ENCODE assay signal across 8 mouse cellular contexts in the genomic region with DNA sequence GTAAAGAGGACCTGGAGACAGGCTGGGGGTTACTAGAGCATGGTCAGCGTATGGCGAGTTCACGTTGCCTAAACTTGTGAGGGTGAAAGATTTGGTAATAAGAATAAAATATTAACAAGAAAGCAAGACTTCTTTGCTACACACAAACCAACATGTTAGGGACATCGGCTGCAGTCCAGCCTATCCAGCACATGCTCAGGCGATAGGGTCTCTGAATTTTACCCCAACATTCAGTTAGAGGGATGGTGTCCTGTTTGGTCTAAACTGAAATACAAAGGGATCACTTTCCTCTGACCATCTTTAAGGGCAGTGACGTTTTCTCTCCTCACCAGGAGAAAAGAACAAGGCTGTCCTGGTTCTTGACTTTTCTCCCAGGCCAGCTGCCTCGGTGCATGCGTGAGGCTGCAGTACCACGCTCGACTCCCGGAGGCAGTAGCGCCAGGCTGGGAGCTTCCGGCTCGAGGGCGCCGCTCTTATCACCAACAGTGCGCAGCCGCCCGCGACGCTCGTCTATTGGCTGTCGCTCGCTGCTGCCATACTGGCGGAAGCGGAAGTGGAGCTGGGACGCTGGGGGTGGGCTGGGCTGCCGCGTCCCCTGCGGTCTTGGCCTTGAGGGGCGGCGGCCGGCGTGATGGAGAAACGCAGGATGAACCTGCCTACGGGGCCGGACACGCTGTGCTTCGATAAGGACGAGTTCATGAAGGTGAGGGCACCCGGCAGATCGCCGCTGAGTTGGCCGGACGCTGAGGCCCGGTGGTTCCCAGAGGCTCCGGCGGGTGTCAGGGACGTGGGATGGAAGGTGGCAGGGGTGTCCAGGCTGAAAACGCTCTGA. TPM values are rescaled to one million over a fixed set of nuclear protein-coding genes. Genes with fewer than 3 reads are reported as not detected.
DNase-seq lines count a peak whose midpoint lies in the region; ATAC-seq and TF ChIP-seq lines count a peak whose summit lies in the region.

A gene (plus strand): TSS at position 519 of the 832 bp plus-strand sequence.

- TF ChIP-seq CTCF in E14TG2a.4 (conservative IDR thresholded peaks at IDR 0.05; ENCODE audit: low read length) = peak; percentile 28
- TF ChIP-seq CTCF in heart, postnatal 0 days (IDR thresholded peaks at IDR 0.05; ENCODE audit: low read depth) = peak; percentile 70
- peak; percentile 72; the same call in 1 of the 2 replicates for TF ChIP-seq CTCF in testis, adult 2 months (IDR thresholded peaks at IDR 0.05; ENCODE audit: control insufficient read depth, insufficient read depth, insufficient replicate concordance, low read depth, low read length)

- TF ChIP-seq EP300 in heart, postnatal 0 days (IDR thresholded peaks at IDR 0.05; ENCODE audit: low read depth) = no peak

- H3K36me3 ChIP-seq in E14TG2a.4 (ENCODE audit: insufficient read depth, low read length) = peaks cover 19% of the 10 kb centered on the region
- peaks cover 3% of the 10 kb centered on the region for H3K36me3 ChIP-seq in forebrain, embryonic 12.5 days (replicated peaks)
- H3K36me3 ChIP-seq in heart, postnatal 0 days (replicated peaks; ENCODE audit: control insufficient read depth, insufficient read depth, low read length) = peaks cover 1% of the 10 kb centered on the region; the same call in 1 of the 2 replicates
- H3K36me3 ChIP-seq in liver, embryonic 16.5 days (ENCODE audit: control insufficient read depth, insufficient read depth) = no peaks in the 10 kb centered on the region
- peaks cover 9% of the 10 kb centered on the region for H3K36me3 ChIP-seq in neural tube, embryonic 13.5 days
- no peaks in the 10 kb centered on the region; the same call in 1 of the 2 replicates for H3K36me3 ChIP-seq in testis, adult 2 months (ENCODE audit: control insufficient read depth, insufficient read depth, low read length)

- H3K4me3 ChIP-seq in E14TG2a.4 (replicated peaks; ENCODE audit: low read length) = peak within 1 kb of the TSS; percentile 94
- peak within 1 kb of the TSS; percentile 92 for H3K4me3 ChIP-seq in forebrain, embryonic 12.5 days (replicated peaks)
- peak within 1 kb of the TSS; percentile 96 for H3K4me3 ChIP-seq in heart, postnatal 0 days (ENCODE audit: low read depth, low read length)
- peak within 1 kb of the TSS; percentile 91 for H3K4me3 ChIP-seq in liver, embryonic 16.5 days (ENCODE audit: low read depth, low read length)
- H3K4me3 ChIP-seq in neural tube, embryonic 13.5 days = peak within 1 kb of the TSS; percentile 86
- H3K4me3 ChIP-seq in testis, adult 2 months (ENCODE audit: control insufficient read depth, low read depth, low read length) = peak within 1 kb of the TSS; percentile 97

- ATAC-seq in forebrain, embryonic 12.5 days (ENCODE audit: low FRiP score) = peak; percentile 99
- peak; percentile 99 for ATAC-seq in heart, postnatal 0 days (ENCODE audit: insufficient read depth, low read depth)
- peak; percentile 97 for ATAC-seq in liver, embryonic 16.5 days (ENCODE audit: low read depth)
- ATAC-seq in neural tube, embryonic 13.5 days (ENCODE audit: low read depth) = peak; percentile 99

- DNase-seq in c-Kit-positive CD71-positive TER-119-positive erythroid progenitor cells, embryonic 14.5 days (ENCODE audit: low spot score) = peak; percentile 88
- DNase-seq in heart, postnatal 0 days (ENCODE audit: low spot score) = peak; percentile 93
- peak; percentile 94 to 96 for DNase-seq in kidney, postnatal 4 days

- H3K27ac ChIP-seq in forebrain, embryonic 12.5 days = no peak within 1 kb of the TSS
- no peak within 1 kb of the TSS for H3K27ac ChIP-seq in heart, postnatal 0 days (ENCODE audit: low read depth)
- peak within 1 kb of the TSS; percentile 49; the same call in 1 of the 2 replicates for H3K27ac ChIP-seq in liver, embryonic 16.5 days (ENCODE audit: low read length)
- 0 out of 2 replicates have a peak within 1 kb of the TSS, but pooled peaks have one; percentile 29 for H3K27ac ChIP-seq in neural tube, embryonic 13.5 days (replicated peaks)
- peak within 1 kb of the TSS; percentile 82 for H3K27ac ChIP-seq in testis, adult 2 months (ENCODE audit: control insufficient read depth, insufficient read depth, low read depth, low read length)

- peaks cover 5% of the 10 kb centered on the region; the same call in 1 of the 2 replicates for H3K27me3 ChIP-seq in E14TG2a.4 (ENCODE audit: insufficient read depth, low read length)
- H3K27me3 ChIP-seq in forebrain, embryonic 12.5 days = peaks cover 10% of the 10 kb centered on the region; the same call in 1 of the 2 replicates
- H3K27me3 ChIP-seq in heart, postnatal 0 days (ENCODE audit: control insufficient read depth, insufficient read depth, low read length) = 0 out of 2 replicates have a peak, but pooled peaks cover 5% of the 10 kb centered on the region
- no peaks in the 10 kb centered on the region for H3K27me3 ChIP-seq in liver, embryonic 16.5 days (ENCODE audit: control insufficient read depth, insufficient read depth, low read depth, low read length)
- H3K27me3 ChIP-seq in neural tube, embryonic 13.5 days = peaks cover 14% of the 10 kb centered on the region
- no peaks in the 10 kb centered on the region for H3K27me3 ChIP-seq in testis, adult 2 months (ENCODE audit: control insufficient read depth, insufficient read depth, low read length)

- 10% methylated on average over 50 of the region's 50 CpGs for WGBS in forebrain, embryonic 12.5 days
- WGBS in heart, postnatal 0 days = 9% methylated on average over 50 of the region's 50 CpGs
- 10% methylated on average over 50 of the region's 50 CpGs for WGBS in liver, embryonic 16.5 days (ENCODE audit: insufficient replicate concordance)
- WGBS in neural tube, embryonic 13.5 days = 10% methylated on average over 50 of the region's 50 CpGs

- H3K4me2 ChIP-seq in forebrain, embryonic 12.5 days = peak within 1 kb of the TSS; percentile 92
- peak within 1 kb of the TSS; percentile 82 for H3K4me2 ChIP-seq in heart, postnatal 0 days (ENCODE audit: low read depth, low read length)
- H3K4me2 ChIP-seq in liver, embryonic 16.5 days (ENCODE audit: low read depth, low read length) = peak within 1 kb of the TSS; percentile 77
- peak within 1 kb of the TSS; percentile 91 for H3K4me2 ChIP-seq in neural tube, embryonic 13.5 days

- H3K4me1 ChIP-seq in E14TG2a.4 (replicated peaks; ENCODE audit: low read depth, low read length) = peaks cover 47% of the 10 kb centered on the region
- H3K4me1 ChIP-seq in forebrain, embryonic 12.5 days = peaks cover 20% of the 10 kb centered on the region
- peaks cover 13% of the 10 kb centered on the region for H3K4me1 ChIP-seq in heart, postnatal 0 days (ENCODE audit: control insufficient read depth, insufficient read depth)
- peaks cover 13% of the 10 kb centered on the region for H3K4me1 ChIP-seq in liver, embryonic 16.5 days (ENCODE audit: control insufficient read depth, low read depth, low read length)
- peaks cover 24% of the 10 kb centered on the region for H3K4me1 ChIP-seq in neural tube, embryonic 13.5 days (replicated peaks)
- peaks cover 9% of the 10 kb centered on the region for H3K4me1 ChIP-seq in testis, adult 2 months (ENCODE audit: control insufficient read depth, insufficient read depth, low read length)

- no peaks in the 10 kb centered on the region for H3K9me3 ChIP-seq in E14TG2a.4 (ENCODE audit: low read length)
- no peaks in the 10 kb centered on the region for H3K9me3 ChIP-seq in forebrain, embryonic 12.5 days
- H3K9me3 ChIP-seq in heart, postnatal 0 days (replicated peaks; ENCODE audit: control insufficient read depth, low read length) = no peaks in the 10 kb centered on the region
- no peaks in the 10 kb centered on the region for H3K9me3 ChIP-seq in liver, embryonic 16.5 days (replicated peaks; ENCODE audit: control insufficient read depth, low read length)
- H3K9me3 ChIP-seq in neural tube, embryonic 13.5 days = no peaks in the 10 kb centered on the region

- TF ChIP-seq POLR2A in testis, adult 2 months (IDR thresholded peaks at IDR 0.05; ENCODE audit: control insufficient read depth, low read depth, low read length) = peak; percentile 79; the same call in 1 of the 2 replicates

- H3K9ac ChIP-seq in forebrain, embryonic 12.5 days = peak within 1 kb of the TSS; percentile 79
- H3K9ac ChIP-seq in heart, postnatal 0 days (replicated peaks; ENCODE audit: low read depth, low read length) = peak within 1 kb of the TSS; percentile 83
- peak within 1 kb of the TSS; percentile 82 for H3K9ac ChIP-seq in liver, embryonic 16.5 days (ENCODE audit: low read depth, low read length)
- peak within 1 kb of the TSS; percentile 89 for H3K9ac ChIP-seq in neural tube, embryonic 13.5 days

RNA-seq across cellular contexts. Expression of the gene that starts here (rescaled TPM):
- polyA plus RNA-seq in forebrain, embryonic 12.5 days (2016; fragmentation: Nextera tagmentation; extraction: Ambion mirVana) = 43.9 and 44.8 TPM in 2 replicates
- total RNA-seq in heart, postnatal 0 days (2014; rRNA removed; ENCODE audit: low replicate concordance) = 30.3 and 62.9 TPM in 2 replicates
- 16.7 and 17.2 TPM in 2 replicates for polyA plus RNA-seq in heart, postnatal 0 days (2015; fragmentation: Nextera tagmentation; extraction: Ambion mirVana)
- 15.8 and 17.3 TPM in 2 replicates for polyA plus RNA-seq in liver, embryonic 16.5 days (2015; fragmentation: Nextera tagmentation; extraction: Ambion mirVana)
- polyA plus RNA-seq in neural tube, embryonic 13.5 days (2015; fragmentation: Nextera tagmentation; extraction: Ambion mirVana) = 33.0 and 33.1 TPM in 2 replicates
- polyA plus RNA-seq in testis, adult 2 months (2012; rRNA removed) = 14.2 and 14.7 TPM in 2 replicates

Comparison
In these comparisons a context has a peak if more than half of its experiments do, and no peak if none do; other contexts are left out.
1. H3K27ac ChIP-seq: peak in liver, embryonic 16.5 days (single experiment), neural tube, embryonic 13.5 days (single experiment) and testis, adult 2 months (single experiment); none in forebrain, embryonic 12.5 days (single experiment) and heart, postnatal 0 days (single experiment).
2. Peak in every context shown above with its lines, with median percentiles within 50 percentile points of each other: H3K4me3 ChIP-seq, CTCF ChIP-seq, DNase-seq, ATAC-seq, H3K4me2 ChIP-seq and H3K9ac ChIP-seq.